Mouse (Mus musculus) hindbrain, embryonic 15.5 days (tissue): Measurements from ENCODE around the gene Tiam1. TPM values are rescaled to one million over a fixed set of nuclear protein-coding genes. Genes with fewer than 3 reads are reported as not detected.

Experiments used
- ATAC-seq: fragments of 200-750 bp; cut with Nextera tagmentation; 2 replicates; pipeline ENCODE4 v1.8.0; 2017; ENCODE audit warnings: low read depth, moderate number of reproducible peaks, moderate TSS enrichment; ENCODE audit not compliant: low FRiP score
- H3K27ac ChIP-seq: fragments of 300-500 bp; sonication (generic); replicated peaks from 2 replicates; pipeline ENCODE4 v1.5.1; 2015; ENCODE audit warnings: mild to moderate bottlenecking, inconsistent platforms
- H3K27me3 ChIP-seq: fragments of 300-500 bp; sonication (generic); 2 replicates; pipeline ENCODE4 v1.6.1; 2015; ENCODE audit warnings: control low read depth, inconsistent platforms
- H3K36me3 ChIP-seq: fragments of 300-500 bp; sonication (generic); 2 replicates; pipeline ENCODE4 v1.6.1; 2015; ENCODE audit warnings: control low read depth, inconsistent platforms
- H3K4me1 ChIP-seq: fragments of 300-500 bp; sonication (generic); replicated peaks from 2 replicates; pipeline ENCODE4 v1.6.1; 2015; ENCODE audit warnings: control low read depth, inconsistent platforms
- H3K4me2 ChIP-seq: fragments of 300-500 bp; sonication (generic); 2 replicates; pipeline ENCODE4 v1.6.1; 2015; ENCODE audit warnings: moderate library complexity, mild to moderate bottlenecking, inconsistent platforms
- H3K4me3 ChIP-seq: fragments of 300-500 bp; sonication (generic); 2 replicates; pipeline ENCODE4 v1.5.1; 2015; ENCODE audit warnings: mild to moderate bottlenecking, inconsistent platforms
- H3K9ac ChIP-seq: fragments of 300-500 bp; sonication (generic); 2 replicates; pipeline ENCODE4 v1.6.1; 2015; ENCODE audit warnings: inconsistent platforms
- H3K9me3 ChIP-seq: fragments of 300-500 bp; sonication (generic); 2 replicates; pipeline ENCODE4 v1.6.1; 2016; ENCODE audit warnings: control low read depth, inconsistent platforms
- WGBS: fragments of 180-500 bp; shearing (Covaris S2); methylation state at CpG from one replicate; pipeline ENCODE4 v1.1.7; 2015; 5-methylcytosine and 5-hydroxymethylcytosine counted together
- polyA plus RNA-seq: library from polyadenylated mRNA; unstranded; fragments of >200 nt; fragmentation: Nextera tagmentation; extraction: Ambion mirVana; gene quantifications from 2 replicates; pipeline ENCODE4 v1.2.1, GENCODE M21; 2015

Gene Tiam1
- polyA plus RNA-seq, 1 experiment from 2014 or later, result 23.8 TPM

- no peaks in the 10 kb centered on the region for H3K36me3 ChIP-seq
- H3K27ac ChIP-seq, result no peak overlapping the region
- no peaks in the 10 kb centered on the region for H3K9me3 ChIP-seq
- no peaks in the 10 kb centered on the region for H3K27me3 ChIP-seq
- H3K4me2 ChIP-seq, result no peak overlapping the region
- no peak overlapping the region for H3K9ac ChIP-seq
- no peak for ATAC-seq
- H3K4me3 ChIP-seq, result no peak overlapping the region
- H3K4me1 ChIP-seq, result no peaks in the 10 kb centered on the region
- WGBS, result 87% methylated on average over 5 of the region's 5 CpGs
Observed at GRCm38 (mm10) chr16:89839829-89840228, 303.7 kb downstream of the Tiam1 start.

GRCm38 (mm10) chr16:89837096-89837495 is 306.5 kb downstream of the Tiam1 start:
- Histone ChIP-seq H3K9ac (no peak overlapping the region), H3K36me3 (peaks cover 6% of the 10 kb centered on the region; the same call in 1 of the 2 replicates), H3K4me2 (no peak overlapping the region), H3K27me3 (no peaks in the 10 kb centered on the region), H3K9me3 (no peaks in the 10 kb centered on the region), H3K4me3 (no peak overlapping the region), H3K27ac (no peak overlapping the region), H3K4me1 (no peaks in the 10 kb centered on the region)
- ATAC-seq, result no peak
- WGBS, result 88% methylated on average over 9 of the region's 9 CpGs

GRCm38 (mm10) chr16:89835551-89835950 is 308.0 kb downstream of the Tiam1 start:
- H3K27me3 ChIP-seq, result no peaks in the 10 kb centered on the region
- peaks cover 6% of the 10 kb centered on the region; the same call in 1 of the 2 replicates for H3K36me3 ChIP-seq
- no peak overlapping the region for H3K4me3 ChIP-seq
- no peaks in the 10 kb centered on the region for H3K9me3 ChIP-seq
- H3K27ac ChIP-seq, result no peak overlapping the region
- ATAC-seq, result no peak
- H3K9ac ChIP-seq, result no peak overlapping the region
- H3K4me2 ChIP-seq, result no peak overlapping the region
- 0 out of 2 replicates have a peak, but pooled peaks cover 4% of the 10 kb centered on the region for H3K4me1 ChIP-seq
- WGBS, result 79% methylated on average over 7 of the region's 7 CpGs

GRCm38 (mm10) chr16:89833011-89833410 is 310.6 kb downstream of the Tiam1 start:
- Histone ChIP-seq H3K9me3 (no peaks in the 10 kb centered on the region), H3K4me3 (no peak overlapping the region), H3K27ac (no peak overlapping the region), H3K4me2 (no peak overlapping the region), H3K36me3 (peaks cover 6% of the 10 kb centered on the region; the same call in 1 of the 2 replicates), H3K9ac (no peak overlapping the region), H3K27me3 (no peaks in the 10 kb centered on the region), H3K4me1 (peaks cover 4% of the 10 kb centered on the region; the same call in 1 of the 2 replicates)
- WGBS, result 88% methylated on average over 11 of the region's 11 CpGs
- no peak; the same call in 1 of the 2 replicates for ATAC-seq

- Histone ChIP-seq H3K9me3 (no peaks in the 10 kb centered on the region), H3K4me1 (peaks cover 9% of the 10 kb centered on the region; the same call in 1 of the 2 replicates), H3K4me3 (no peak overlapping the region), H3K9ac (no peak overlapping the region), H3K36me3 (peaks cover 6% of the 10 kb centered on the region; the same call in 1 of the 2 replicates), H3K27me3 (no peaks in the 10 kb centered on the region), H3K27ac (no peak overlapping the region), H3K4me2 (no peak overlapping the region)
- 42% methylated on average over 10 of the region's 10 CpGs for WGBS
- ATAC-seq, result no peak
Observed at GRCm38 (mm10) chr16:89831172-89831571, 312.4 kb downstream of the Tiam1 start.

- Histone ChIP-seq H3K4me3 (no peak overlapping the region), H3K36me3 (peaks cover 6% of the 10 kb centered on the region; the same call in 1 of the 2 replicates), H3K9ac (no peak overlapping the region), H3K27me3 (no peaks in the 10 kb centered on the region), H3K4me2 (no peak overlapping the region), H3K9me3 (no peaks in the 10 kb centered on the region), H3K4me1 (peaks cover 9% of the 10 kb centered on the region; the same call in 1 of the 2 replicates), H3K27ac (no peak overlapping the region)
- 85% methylated on average over 15 of the region's 15 CpGs for WGBS
- 0 out of 2 replicates have a peak, but pooled peaks have one; percentile 27 for ATAC-seq
Observed at GRCm38 (mm10) chr16:89830221-89830648, 313.3 kb downstream of the Tiam1 start.

- peak; percentile 55; the same call in 1 of the 2 replicates for ATAC-seq
- H3K27ac ChIP-seq, result no peak overlapping the region
- 73% methylated on average over 17 of the region's 17 CpGs for WGBS
- H3K9ac ChIP-seq, result no peak overlapping the region
- H3K4me1 ChIP-seq, result peaks cover 9% of the 10 kb centered on the region; the same call in 1 of the 2 replicates
- peaks cover 5% of the 10 kb centered on the region; the same call in 1 of the 2 replicates for H3K36me3 ChIP-seq
- H3K27me3 ChIP-seq, result no peaks in the 10 kb centered on the region
- no peak overlapping the region for H3K4me3 ChIP-seq
- no peak overlapping the region for H3K4me2 ChIP-seq
- no peaks in the 10 kb centered on the region for H3K9me3 ChIP-seq
Observed at GRCm38 (mm10) chr16:89827496-89828125, 316.0 kb downstream of the Tiam1 start.

- ATAC-seq, result no peak
- WGBS, result 66% methylated on average over 12 of the region's 12 CpGs
- H3K27me3 ChIP-seq, result no peaks in the 10 kb centered on the region
- H3K4me2 ChIP-seq, result no peak overlapping the region
- H3K4me1 ChIP-seq, result peaks cover 6% of the 10 kb centered on the region; the same call in 1 of the 2 replicates
- no peak overlapping the region for H3K27ac ChIP-seq
- no peaks in the 10 kb centered on the region for H3K9me3 ChIP-seq
- H3K9ac ChIP-seq, result no peak overlapping the region
- H3K4me3 ChIP-seq, result no peak overlapping the region
- peaks cover under 1% of the 10 kb centered on the region; the same call in 1 of the 2 replicates for H3K36me3 ChIP-seq
Observed at GRCm38 (mm10) chr16:89825875-89826274, 317.7 kb downstream of the Tiam1 start.

GRCm38 (mm10) chr16:89822882-89823281 is 320.7 kb downstream of the Tiam1 start:
- H3K27me3 ChIP-seq, result no peaks in the 10 kb centered on the region
- no peak overlapping the region for H3K4me2 ChIP-seq
- WGBS, result 87% methylated on average over 6 of the region's 6 CpGs
- no peaks in the 10 kb centered on the region for H3K9me3 ChIP-seq
- no peak for ATAC-seq
- peaks cover 3% of the 10 kb centered on the region; the same call in 1 of the 2 replicates for H3K36me3 ChIP-seq
- H3K9ac ChIP-seq, result no peak overlapping the region
- no peak overlapping the region for H3K27ac ChIP-seq
- no peak overlapping the region for H3K4me3 ChIP-seq
- peaks cover 13% of the 10 kb centered on the region for H3K4me1 ChIP-seq

- Histone ChIP-seq H3K9ac (no peak overlapping the region), H3K4me1 (peaks cover 26% of the 10 kb centered on the region), H3K4me3 (peak overlapping the region; percentile 37; the same call in 1 of the 2 replicates), H3K27ac (no peak overlapping the region), H3K27me3 (no peaks in the 10 kb centered on the region), H3K36me3 (peaks cover 3% of the 10 kb centered on the region; the same call in 1 of the 2 replicates), H3K4me2 (peak overlapping the region; percentile 70), H3K9me3 (no peaks in the 10 kb centered on the region)
- ATAC-seq, result no peak
- 20% methylated on average over 4 of the region's 4 CpGs for WGBS
Observed at GRCm38 (mm10) chr16:89818661-89819060, 324.9 kb downstream of the Tiam1 start.

- 4% methylated on average over 38 of the region's 38 CpGs for WGBS
Observed at GRCm38 (mm10) chr16:89817861-89818630, 325.5 kb downstream of the Tiam1 start.

GRCm38 (mm10) chr16:89817301-89817700 is 326.3 kb downstream of the Tiam1 start:
- Histone ChIP-seq H3K27ac (no peak overlapping the region), H3K9ac (peak overlapping the region; percentile 3; the same call in 1 of the 2 replicates), H3K4me3 (peak overlapping the region; percentile 37), H3K4me1 (peaks cover 26% of the 10 kb centered on the region), H3K36me3 (peaks cover 3% of the 10 kb centered on the region; the same call in 1 of the 2 replicates), H3K9me3 (no peaks in the 10 kb centered on the region), H3K27me3 (no peaks in the 10 kb centered on the region), H3K4me2 (peak overlapping the region; percentile 70)
- ATAC-seq, result no peak
- WGBS, result 8% methylated on average over 9 of the region's 9 CpGs

More at GRCm38 (mm10) chr16:89817861-89818630, 325.5 kb downstream of the Tiam1 start:
- Histone ChIP-seq H3K4me1 (peaks cover 26% of the 10 kb centered on the region), H3K4me3 (peak overlapping the region; percentile 37), H3K9me3 (no peaks in the 10 kb centered on the region), H3K27me3 (no peaks in the 10 kb centered on the region), H3K4me2 (peak overlapping the region; percentile 70), H3K27ac (no peak overlapping the region), H3K36me3 (peaks cover 3% of the 10 kb centered on the region; the same call in 1 of the 2 replicates), H3K9ac (peak overlapping the region; percentile 12)
- peak; percentile 16; the same call in 1 of the 2 replicates for ATAC-seq
